Mouse (Mus musculus) G1E (cell line): ENCODE results near the gene Fam118b.

Experiments used
- CTCF ChIP-seq: IDR thresholded peaks from 2 replicates; pipeline ENCODE4 v1.5.1; 2012; ENCODE audit warnings: low read depth, low read length, inconsistent platforms, mixed read lengths
- GATA1 ChIP-seq: IDR thresholded peaks from 2 replicates; pipeline ENCODE4 v1.6.1; 2012; ENCODE audit warnings: borderline replicate concordance, low read length, inconsistent platforms, mixed read lengths
- POLR2AphosphoS5 ChIP-seq: IDR thresholded peaks from 2 replicates; pipeline ENCODE4 v1.6.1; 2012; ENCODE audit warnings: low read depth, low read length, inconsistent platforms; ENCODE audit not compliant: insufficient replicate concordance
- TAL1 ChIP-seq: conservative IDR thresholded peaks from 2 replicates; pipeline ENCODE4 v1.6.1; 2012; ENCODE audit warnings: low read depth, low read length, inconsistent platforms, mixed read lengths

DNA sequence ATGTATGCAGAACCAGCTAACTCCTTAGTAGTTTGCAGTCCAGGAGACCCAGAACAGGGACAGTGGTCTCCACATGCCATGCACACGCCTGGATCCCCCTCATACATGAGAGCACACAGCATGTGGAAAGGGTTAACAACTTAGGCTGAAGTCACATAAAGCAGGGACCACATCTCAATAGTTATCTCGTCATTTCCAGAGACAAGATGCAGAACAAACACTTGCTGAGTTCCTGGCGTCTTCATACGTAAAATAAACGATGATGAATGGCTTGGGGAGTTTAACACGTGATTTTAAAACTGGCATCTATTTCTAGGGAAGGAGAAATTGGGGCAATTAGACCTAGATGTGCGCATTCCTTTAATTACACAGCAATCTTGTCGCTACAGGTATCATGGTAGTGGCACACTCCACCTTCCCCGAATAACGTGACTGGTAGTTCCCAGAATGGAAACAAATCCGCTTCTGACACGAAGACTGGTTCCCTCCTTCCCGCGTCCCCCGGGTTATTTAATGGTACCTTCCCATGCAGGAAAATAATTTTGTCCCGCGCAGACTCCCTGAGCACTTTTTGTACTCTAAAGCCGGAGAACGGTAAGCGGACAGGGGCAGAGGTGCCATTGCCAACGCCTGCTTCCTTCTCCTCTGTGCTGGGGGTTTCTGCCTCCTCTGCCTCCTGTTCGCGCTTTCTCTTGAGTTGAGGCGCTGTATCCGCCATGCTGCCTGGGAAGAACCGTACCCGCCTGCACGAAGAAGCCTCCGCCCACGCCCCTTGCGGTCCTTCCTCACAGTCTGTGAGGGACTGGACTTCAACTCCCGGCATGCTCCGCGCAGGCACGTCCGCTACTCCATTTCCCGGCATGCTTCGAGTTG lies 92.1 kb downstream of the Fam118b start, which contains the start of gene Dcps:
- TF ChIP-seq TAL1 = no peak
- no peak for TF ChIP-seq CTCF
- TF ChIP-seq POLR2AphosphoS5 = no peak; the same call in 1 of the 2 replicates
- TF ChIP-seq GATA1 = no peak
